Mouse (Mus musculus) forebrain, embryonic 16.5 days (tissue): Measurements from ENCODE around the gene Slc2a4. TPM values are rescaled to one million over a fixed set of nuclear protein-coding genes. Genes with fewer than 3 reads are reported as not detected.

Experiments
- ATAC-seq: fragments of 200-750 bp; cut with Nextera tagmentation; 2 replicates; pipeline ENCODE4 v1.8.0; 2017; ENCODE audit warnings: mild to moderate bottlenecking, moderate library complexity
- H3K27ac ChIP-seq: fragments of 300-500 bp; sonication (generic); 2 replicates; pipeline ENCODE4 v1.5.1; 2014; ENCODE audit warnings: low read length, control low read depth
- H3K27me3 ChIP-seq: fragments of 300-500 bp; sonication (generic); replicated peaks from 2 replicates; pipeline ENCODE4 v1.6.1; 2014; ENCODE audit warnings: low read length; ENCODE audit not compliant: control insufficient read depth, insufficient read depth
- H3K36me3 ChIP-seq: fragments of 300-500 bp; sonication (generic); 2 replicates; pipeline ENCODE4 v1.6.1; 2014; ENCODE audit not compliant: control insufficient read depth, insufficient read depth
- H3K4me1 ChIP-seq: fragments of 300-500 bp; sonication (generic); replicated peaks from 2 replicates; pipeline ENCODE4 v1.6.1; 2014; ENCODE audit warnings: low read length; ENCODE audit not compliant: control insufficient read depth, insufficient read depth
- H3K4me2 ChIP-seq: fragments of 300-500 bp; sonication (generic); 2 replicates; pipeline ENCODE4 v1.6.1; 2014; ENCODE audit warnings: mild to moderate bottlenecking, low read length, control low read depth
- H3K4me3 ChIP-seq: fragments of 300-500 bp; sonication (generic); replicated peaks from 2 replicates; pipeline ENCODE4 v1.5.1; 2014; ENCODE audit warnings: mild to moderate bottlenecking, low read length, control low read depth
- H3K9ac ChIP-seq: fragments of 300-500 bp; sonication (generic); replicated peaks from 2 replicates; pipeline ENCODE4 v1.6.1; 2014; ENCODE audit warnings: low read depth, low read length, control low read depth
- H3K9me3 ChIP-seq: fragments of 300-500 bp; sonication (generic); 2 replicates; pipeline ENCODE4 v1.6.1; 2016; ENCODE audit warnings: low read length; ENCODE audit not compliant: control insufficient read depth
- WGBS: fragments of 180-500 bp; shearing (Covaris S2); extraction: QIAGEN DNeasy Blood & Tissue Kit; methylation state at CpG from one replicate; pipeline ENCODE4 v1.1.7; 2014; 5-methylcytosine and 5-hydroxymethylcytosine counted together
- microRNA-seq: library from miRNA; unstranded; fragments of <30 nt; microRNA quantifications from one replicate; pipeline ENCODE4, GENCODE M21; 2017
- polyA plus RNA-seq: library from polyadenylated mRNA; unstranded; fragments of >200 nt; fragmentation: Nextera tagmentation; extraction: Ambion mirVana; gene quantifications from 2 replicates; pipeline ENCODE4 v1.2.1, GENCODE M21; 2015

Gene Slc2a4
- polyA plus RNA-seq, 1 experiment from 2014 or later = 6.7 TPM

DNA sequence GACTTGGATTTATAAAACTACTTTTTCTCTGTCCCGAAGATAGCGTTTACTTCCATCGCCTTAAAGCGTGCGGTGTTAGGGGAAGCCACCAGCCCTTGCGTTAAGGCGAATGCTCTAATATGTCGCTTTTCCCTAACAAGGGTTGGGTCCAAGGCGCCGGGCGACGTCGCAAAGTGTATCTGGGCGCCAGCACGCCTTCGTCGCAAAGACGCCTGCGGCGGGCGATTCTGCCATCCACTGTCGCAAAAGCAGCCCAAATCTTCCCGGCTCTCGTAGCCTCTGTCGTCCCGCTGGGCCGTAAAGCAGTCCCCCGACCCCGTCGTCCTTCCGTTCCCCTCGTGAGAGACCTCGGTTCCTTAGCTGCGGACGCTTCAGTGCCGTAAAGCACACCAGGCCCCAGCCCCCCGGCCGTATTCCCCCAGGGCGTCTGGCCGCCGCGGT, 46.6 kb downstream of the Slc2a4 start:
- ATAC-seq = peak; percentile 74
- peaks cover 31% of the 10 kb centered on the region for H3K4me1 ChIP-seq
- no peaks in the 10 kb centered on the region for H3K27me3 ChIP-seq
- H3K36me3 ChIP-seq = peaks cover 18% of the 10 kb centered on the region
- WGBS = under 1% methylated on average over 40 of the region's 42 CpGs
- peak overlapping the region; percentile 92 for H3K4me2 ChIP-seq
- H3K4me3 ChIP-seq = peak overlapping the region; percentile 78
- peak overlapping the region; percentile 92 for H3K9ac ChIP-seq
- no peaks in the 10 kb centered on the region for H3K9me3 ChIP-seq
- peak overlapping the region; percentile 98 for H3K27ac ChIP-seq

DNA sequence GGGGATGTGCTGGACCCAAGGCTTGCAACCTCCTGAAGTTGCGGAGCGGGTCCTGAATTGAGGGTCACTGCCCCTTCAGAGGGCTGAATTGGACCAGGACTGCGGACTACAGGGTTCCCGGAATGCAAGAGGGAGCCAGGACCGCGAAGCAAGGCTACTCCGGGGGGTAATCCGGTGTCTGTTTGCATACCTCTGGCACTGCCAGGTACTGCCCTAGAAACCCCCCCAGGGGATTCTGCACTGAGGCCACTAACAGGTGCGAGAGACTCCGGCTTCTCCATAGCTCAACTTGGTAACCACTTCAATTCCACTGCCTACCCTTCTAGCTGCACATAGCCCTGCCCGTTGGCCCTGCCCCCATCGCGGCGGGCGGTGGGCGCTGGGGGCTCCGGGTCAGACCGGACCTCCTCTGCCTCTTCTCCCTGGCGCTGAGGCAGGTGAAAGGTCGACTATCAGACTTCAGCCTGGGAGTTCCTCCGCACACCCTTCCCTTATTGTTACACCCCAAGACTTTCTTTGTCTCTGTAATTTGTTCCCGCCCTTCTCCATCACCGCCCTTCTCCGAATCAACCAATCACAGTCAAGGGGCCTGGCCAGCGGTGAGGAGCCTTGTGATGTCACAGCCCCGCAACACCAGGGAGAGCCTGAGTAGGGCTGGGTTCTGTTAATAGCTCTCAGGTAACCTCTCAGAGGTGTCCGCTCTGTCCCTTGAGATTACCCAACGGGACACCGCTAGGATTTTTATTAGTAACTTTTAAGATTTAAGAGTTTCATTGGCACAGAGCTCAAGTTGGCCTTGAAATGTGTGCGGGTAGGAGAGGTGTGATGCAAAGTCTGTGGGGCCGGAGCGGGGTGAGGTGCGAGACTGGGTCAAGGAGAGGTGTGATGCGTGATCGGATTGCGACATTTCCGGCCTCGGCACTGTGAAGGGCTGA, 47.2 kb downstream of the Slc2a4 start, which contains the start of the genes 2810408A11Rik and Neurl4:
Gene 2810408A11Rik (minus strand): TSS at position 517 of the 935 bp plus-strand sequence.
Gene Neurl4 (plus strand): TSS at position 602 of the 935 bp plus-strand sequence.
- H3K36me3 ChIP-seq = peaks cover 14% of the 10 kb centered on the region
- peak within 1 kb of the TSS; percentile 92 for H3K4me2 ChIP-seq
- under 1% methylated on average over 38 of the region's 38 CpGs for WGBS
- H3K27ac ChIP-seq = peak within 1 kb of the TSS; percentile 98
- H3K27me3 ChIP-seq = no peaks in the 10 kb centered on the region
- H3K9ac ChIP-seq = peak within 1 kb of the TSS; percentile 92
- peak; percentile 96 for ATAC-seq
- peaks cover 31% of the 10 kb centered on the region for H3K4me1 ChIP-seq
- H3K9me3 ChIP-seq = no peaks in the 10 kb centered on the region
- peak within 1 kb of the TSS; percentile 78 for H3K4me3 ChIP-seq

DNA sequence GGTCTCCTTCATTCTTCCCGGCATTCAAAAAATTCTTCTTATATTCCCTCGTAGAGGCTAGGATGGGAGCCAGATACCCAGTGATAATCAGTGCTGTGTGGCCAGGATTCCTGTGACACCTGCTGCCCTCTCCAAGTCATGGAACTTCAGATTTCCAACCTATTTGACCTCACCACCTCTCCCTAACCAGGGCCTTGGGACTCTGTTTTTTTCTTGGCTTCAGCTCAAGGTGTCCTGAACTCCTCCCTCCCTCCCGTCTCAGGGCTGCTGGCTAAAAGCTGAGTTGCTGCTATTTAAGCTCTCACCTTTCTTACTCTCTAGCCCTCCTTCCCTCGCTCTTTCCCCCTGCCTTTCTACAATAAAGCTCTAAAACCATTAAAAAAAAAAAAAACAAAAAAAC, 48.1 kb downstream of the Slc2a4 start:
- 13% methylated on average over 4 of the region's 4 CpGs for WGBS
- Histone ChIP-seq H3K4me1 (peaks cover 31% of the 10 kb centered on the region), H3K9ac (peak overlapping the region; percentile 92), H3K9me3 (no peaks in the 10 kb centered on the region), H3K4me2 (peak overlapping the region; percentile 92), H3K4me3 (peak overlapping the region; percentile 78), H3K36me3 (peaks cover 11% of the 10 kb centered on the region), H3K27me3 (no peaks in the 10 kb centered on the region), H3K27ac (peak overlapping the region; percentile 98)
- ATAC-seq = no peak

DNA sequence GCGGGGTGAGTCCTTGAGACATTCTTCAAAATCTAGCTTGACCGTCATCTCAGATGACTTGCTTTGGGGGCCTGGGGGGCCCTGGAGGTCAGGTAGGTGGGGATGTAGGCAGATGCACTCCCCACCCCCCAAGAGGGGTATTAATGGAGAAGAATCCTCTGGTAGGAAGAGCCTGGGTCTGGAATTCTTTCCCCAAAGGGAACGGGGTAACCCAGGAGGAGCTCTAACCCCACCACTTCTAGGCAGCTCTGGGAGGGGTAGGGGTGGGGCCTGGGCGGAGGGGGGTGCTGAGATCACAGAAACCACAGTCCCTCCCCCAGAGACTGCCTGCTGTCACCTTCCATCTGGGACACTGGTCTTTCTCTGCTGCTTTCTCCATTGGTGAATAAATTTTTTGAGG, 52.7 kb downstream of the Slc2a4 start, which contains the start of gene Acap1:
Gene Acap1 (minus strand): TSS at position 249 of the 400 bp plus-strand sequence.
- peaks cover 19% of the 10 kb centered on the region for H3K4me1 ChIP-seq
- H3K36me3 ChIP-seq = no peaks in the 10 kb centered on the region
- no peak within 1 kb of the TSS for H3K4me3 ChIP-seq
- no peak within 1 kb of the TSS for H3K27ac ChIP-seq
- 76% methylated on average over 4 of the region's 4 CpGs for WGBS
- no peaks in the 10 kb centered on the region for H3K27me3 ChIP-seq
- no peak within 1 kb of the TSS for H3K9ac ChIP-seq
- ATAC-seq = no peak
- no peak within 1 kb of the TSS for H3K4me2 ChIP-seq
- H3K9me3 ChIP-seq = no peaks in the 10 kb centered on the region

DNA sequence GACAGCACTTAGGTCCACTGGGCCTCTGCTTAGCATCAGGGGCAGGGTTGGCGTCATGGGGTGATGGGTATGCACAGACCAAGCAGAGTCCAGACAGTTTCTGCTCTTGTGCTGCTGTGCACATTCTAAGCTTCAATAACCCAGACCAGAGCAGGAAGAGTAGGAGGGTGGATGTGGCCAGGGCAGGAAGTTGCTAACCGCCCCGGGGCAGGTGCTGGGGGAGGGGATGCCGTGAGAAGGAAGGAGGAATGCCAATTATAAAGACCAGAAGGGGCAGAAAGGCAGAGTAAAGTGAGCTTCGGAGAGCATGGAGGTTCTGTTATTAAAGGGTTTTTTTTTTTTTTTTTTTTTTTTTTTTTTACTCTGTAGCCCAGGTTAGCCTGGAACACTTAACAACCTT, 53.3 kb downstream of the Slc2a4 start:
- Histone ChIP-seq H3K9ac (no peak overlapping the region), H3K36me3 (no peaks in the 10 kb centered on the region), H3K4me3 (no peak overlapping the region), H3K4me1 (peaks cover 16% of the 10 kb centered on the region), H3K27me3 (no peaks in the 10 kb centered on the region), H3K9me3 (no peaks in the 10 kb centered on the region), H3K4me2 (no peak overlapping the region), H3K27ac (no peak overlapping the region)
- no peak for ATAC-seq
- 85% methylated on average over 5 of the region's 5 CpGs for WGBS

Small RNA genes lying within 50 kb of the gene (microRNA-seq; reads per million reads assigned to microRNA genes)
- not detected for gene Gm44349

Other genes starting within 250 kb of the Slc2a4 start
- gene Polr2a, start 189.6 kb downstream of the Slc2a4 start, polyA plus RNA-seq = 16.4 and 18.1 TPM in 2 replicates
- gene Slc35g3, start 186.2 kb downstream of the Slc2a4 start, polyA plus RNA-seq = 0.16 and 0.18 TPM in 2 replicates
- gene Zbtb4, start 182.3 kb downstream of the Slc2a4 start, polyA plus RNA-seq = 3.3 and 3.6 TPM in 2 replicates
- 1.2 TPM in 2 replicates for gene Chrnb1, start 152.2 kb downstream of the Slc2a4 start, polyA plus RNA-seq
- 5.2 and 5.9 TPM in 2 replicates for gene Fgf11, start 146.3 kb downstream of the Slc2a4 start, polyA plus RNA-seq
- gene Tmem102, start 142.6 kb downstream of the Slc2a4 start, polyA plus RNA-seq = 0.45 and 0.77 TPM in 2 replicates
- not detected in 2 replicates for gene Gm39566, start 132.9 kb downstream of the Slc2a4 start, polyA plus RNA-seq
- not detected in 2 replicates for gene Spem2, start 129.7 kb downstream of the Slc2a4 start, polyA plus RNA-seq
- gene Spem1, start 126.0 kb downstream of the Slc2a4 start, polyA plus RNA-seq = 0.72 and 0.75 TPM in 2 replicates
- gene Nlgn2, start 110.4 kb downstream of the Slc2a4 start, polyA plus RNA-seq = 18.7 and 22.8 TPM in 2 replicates
- gene Tmem256, start 109.7 kb downstream of the Slc2a4 start, polyA plus RNA-seq = 254 and 272 TPM in 2 replicates
- 55.0 and 57.7 TPM in 2 replicates for gene Plscr3, start 101.8 kb downstream of the Slc2a4 start, polyA plus RNA-seq
- 0.29 and 0.39 TPM in 2 replicates for gene Tnk1, start 89.5 kb downstream of the Slc2a4 start, polyA plus RNA-seq
- gene Tmem95, start 70.2 kb downstream of the Slc2a4 start, polyA plus RNA-seq = not detected in 2 replicates
- gene Kctd11, start 66.8 kb downstream of the Slc2a4 start, polyA plus RNA-seq = 1.3 and 1.9 TPM in 2 replicates
- gene Acap1, start 52.6 kb downstream of the Slc2a4 start, polyA plus RNA-seq = 0.48 and 0.49 TPM in 2 replicates
- gene 2810408A11Rik, start 47.2 kb downstream of the Slc2a4 start, polyA plus RNA-seq = 16.4 and 18.5 TPM in 2 replicates
- gene Neurl4, start 47.1 kb downstream of the Slc2a4 start, polyA plus RNA-seq = 19.0 and 21.5 TPM in 2 replicates
- gene Gps2, start 34.3 kb downstream of the Slc2a4 start, polyA plus RNA-seq = 81.2 and 91.8 TPM in 2 replicates
- 1,142 and 1,181 TPM in 2 replicates for gene Eif5a, start 26.2 kb downstream of the Slc2a4 start, polyA plus RNA-seq
- gene Ybx2, start 12.4 kb downstream of the Slc2a4 start, polyA plus RNA-seq = 3.3 and 3.4 TPM in 2 replicates
- 0.84 TPM in 1 of 2 replicates, not detected in the other for gene Cldn7, start 16.6 kb upstream of the Slc2a4 start, polyA plus RNA-seq
- 19.0 and 24.6 TPM in 2 replicates for gene Ctdnep1, start 33.0 kb upstream of the Slc2a4 start, polyA plus RNA-seq
- gene Elp5, start 34.3 kb upstream of the Slc2a4 start, polyA plus RNA-seq = 166 and 167 TPM in 2 replicates
- gene Gabarap, start 43.0 kb upstream of the Slc2a4 start, polyA plus RNA-seq = 563 and 565 TPM in 2 replicates
- gene Phf23, start 47.6 kb upstream of the Slc2a4 start, polyA plus RNA-seq = 63.7 and 66.8 TPM in 2 replicates
- 34.6 and 34.7 TPM in 2 replicates for gene Dvl2, start 52.4 kb upstream of the Slc2a4 start, polyA plus RNA-seq
- 60.2 and 60.6 TPM in 2 replicates for gene Acadvl, start 67.2 kb upstream of the Slc2a4 start, polyA plus RNA-seq
- 25.6 and 32.7 TPM in 2 replicates for gene Dlg4, start 68.8 kb upstream of the Slc2a4 start, polyA plus RNA-seq
- 1.5 and 2.0 TPM in 2 replicates for gene Asgr1, start 105.9 kb upstream of the Slc2a4 start, polyA plus RNA-seq
- gene Asgr2, start 144.5 kb upstream of the Slc2a4 start, polyA plus RNA-seq = not detected in 2 replicates
- gene Mgl2, start 182.1 kb upstream of the Slc2a4 start, polyA plus RNA-seq = 0.76 and 1.3 TPM in 2 replicates
- gene Clec10a, start 208.0 kb upstream of the Slc2a4 start, polyA plus RNA-seq = 0.68 and 0.80 TPM in 2 replicates